Comparison of ENCODE assay signal across 2 mouse cellular contexts in the genomic region with DNA sequence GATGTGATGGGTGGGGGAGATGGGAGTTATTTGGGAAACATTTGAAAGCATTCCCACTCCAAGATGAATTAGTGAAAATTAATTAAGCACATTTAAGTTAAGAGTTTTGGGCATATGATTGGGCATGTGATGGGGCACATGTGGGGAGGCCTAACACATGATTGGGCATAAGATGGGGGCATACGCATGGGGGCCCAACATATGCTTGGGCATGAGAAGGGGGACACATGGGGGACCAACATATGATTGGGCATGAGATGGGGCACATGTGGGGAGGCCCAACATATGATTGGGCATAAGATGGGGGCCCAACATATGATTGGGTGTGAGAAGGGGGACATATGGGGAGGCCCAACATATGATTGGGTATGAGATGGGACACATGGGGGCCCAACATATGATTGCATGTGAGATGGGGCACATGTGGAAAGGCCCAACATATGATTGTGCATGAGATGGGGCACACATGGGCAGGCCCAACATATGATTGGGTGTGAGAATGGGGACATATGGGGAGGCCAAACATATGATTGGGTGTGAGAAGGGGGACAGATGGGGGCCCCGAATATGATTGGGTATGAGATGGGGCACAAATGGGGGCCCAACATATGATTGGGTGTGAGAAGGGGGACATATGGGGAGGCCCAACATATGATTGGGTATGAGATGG. TPM values are rescaled to one million over a fixed set of nuclear protein-coding genes. Genes with fewer than 3 reads are reported as not detected.
"Had no signal": no experiment of that assay in that cellular context is flagged by ENCODE, and none has a peak within 500 bp of the region (broad histone marks: within the 10 kb centered on the region; RNA-seq: fewer than 3 reads in every experiment).

No protein-coding gene starts in this region.

RNA-seq across cellular contexts. Expression of gene Gm20721, which starts 0.6 kb away (rescaled TPM):
- total RNA-seq: forebrain, postnatal 0 days had no signal
- polyA plus RNA-seq: heart, adult 2 months had no signal
